Mouse (Mus musculus) kidney, adult 2 months (tissue): ENCODE results near the gene Hoxc6. TPM values are rescaled to one million over a fixed set of nuclear protein-coding genes. Genes with fewer than 3 reads are reported as not detected.

Source experiments
- DNase-seq: peaks from one replicate; pipeline ENCODE4 v3.0.0; 2021
- H3K27ac ChIP-seq: fragments of 200-500 bp; 2 replicates; pipeline ENCODE4 v1.5.1; 2012; ENCODE audit warnings: low read depth, low read length, control low read depth, inconsistent platforms; ENCODE audit not compliant: insufficient read depth
- H3K27me3 ChIP-seq: fragments of 200-500 bp; replicated peaks from 2 replicates; pipeline ENCODE4 v1.6.1; 2012; ENCODE audit warnings: mild to moderate bottlenecking, moderate library complexity, low read length, inconsistent platforms; ENCODE audit not compliant: control insufficient read depth, insufficient read depth
- H3K36me3 ChIP-seq: fragments of 200-500 bp; 2 replicates; pipeline ENCODE4 v1.6.1; 2012; ENCODE audit warnings: mild to moderate bottlenecking, moderate library complexity, low read length, inconsistent platforms; ENCODE audit not compliant: control insufficient read depth, insufficient read depth
- H3K4me1 ChIP-seq: fragments of 200-500 bp; 2 replicates; pipeline ENCODE4 v1.6.1; 2011; ENCODE audit warnings: low read length; ENCODE audit not compliant: control insufficient read depth, insufficient read depth
- H3K4me3 ChIP-seq: fragments of 200-500 bp; 2 replicates; pipeline ENCODE4 v1.5.1; 2011; ENCODE audit warnings: mild to moderate bottlenecking, low read depth, low read length, control low read depth; ENCODE audit not compliant: insufficient read depth
- CTCF ChIP-seq: fragments of 200-500 bp; conservative IDR thresholded peaks from 2 replicates; pipeline ENCODE4 v1.5.1; 2011; ENCODE audit warnings: low read depth, mild to moderate bottlenecking, control low read depth, low read length, moderate library complexity, mixed read lengths; ENCODE audit not compliant: insufficient read depth, insufficient read length
- POLR2A ChIP-seq: fragments of 200-500 bp; IDR thresholded peaks from one replicate; pipeline ENCODE4 v1.6.1; 2011; ENCODE audit warnings: low read depth, low read length, control low read depth
- WGBS: fragments of 180-500 bp; shearing (Covaris S2); methylation state at CpG from one replicate; pipeline ENCODE4 v1.1.7; 2018; 5-methylcytosine and 5-hydroxymethylcytosine counted together
- polyA plus RNA-seq: library from polyadenylated mRNA; depleted of rRNA; stranded (reverse); fragments of >200 nt; gene quantifications from 2 replicates; pipeline ENCODE4 v1.2.3, GENCODE M21; 2012

Hoxc6 gene
- polyA plus RNA-seq, 1 experiment: 25.4 TPM

- 0 out of 2 replicates have a peak, but pooled peaks cover 1% of the 10 kb centered on the region for H3K4me1 ChIP-seq
- DNase-seq: no peak
- H3K36me3 ChIP-seq: no peaks in the 10 kb centered on the region
- 50% methylated on average over 31 of the region's 31 CpGs for WGBS
- no peak overlapping the region for H3K27ac ChIP-seq
- H3K27me3 ChIP-seq: 0 out of 2 replicates have a peak, but pooled peaks cover 2% of the 10 kb centered on the region
- H3K4me3 ChIP-seq: no peak overlapping the region
- no peak for TF ChIP-seq CTCF
- no peak for TF ChIP-seq POLR2A
Measured at GRCm38 (mm10) chr15:103010112-103010846, 12.2 kb downstream of the Hoxc6 start.

GRCm38 (mm10) chr15:103010847-103011555 lies 12.9 kb downstream of the Hoxc6 start:
- no peak for TF ChIP-seq POLR2A
- TF ChIP-seq CTCF: no peak
- H3K27me3 ChIP-seq: 0 out of 2 replicates have a peak, but pooled peaks cover 2% of the 10 kb centered on the region
- no peak overlapping the region for H3K4me3 ChIP-seq
- H3K4me1 ChIP-seq: no peaks in the 10 kb centered on the region
- H3K27ac ChIP-seq: no peak overlapping the region
- H3K36me3 ChIP-seq: no peaks in the 10 kb centered on the region
- 52% methylated on average over 28 of the region's 28 CpGs for WGBS
- DNase-seq: no peak

GRCm38 (mm10) chr15:103011928-103012486 lies 13.9 kb downstream of the Hoxc6 start:
- WGBS: 54% methylated on average over 26 of the region's 26 CpGs
- H3K27ac ChIP-seq: no peak overlapping the region
- H3K36me3 ChIP-seq: no peaks in the 10 kb centered on the region
- TF ChIP-seq POLR2A (no peak), CTCF (no peak)
- 0 out of 2 replicates have a peak, but pooled peaks cover 2% of the 10 kb centered on the region for H3K27me3 ChIP-seq
- no peak for DNase-seq
- H3K4me1 ChIP-seq: no peaks in the 10 kb centered on the region
- no peak overlapping the region for H3K4me3 ChIP-seq

- DNase-seq: peak; percentile 67
- no peak for TF ChIP-seq POLR2A
- TF ChIP-seq CTCF: peak; percentile 85
- no peaks in the 10 kb centered on the region for H3K36me3 ChIP-seq
- 7% methylated on average over 17 of the region's 17 CpGs for WGBS
- peak overlapping the region; percentile 36 for H3K4me3 ChIP-seq
- H3K27me3 ChIP-seq: 0 out of 2 replicates have a peak, but pooled peaks cover 2% of the 10 kb centered on the region
- H3K27ac ChIP-seq: no peak overlapping the region
- H3K4me1 ChIP-seq: no peaks in the 10 kb centered on the region
Measured at GRCm38 (mm10) chr15:103013238-103013984, 15.4 kb downstream of the Hoxc6 start.

- Histone ChIP-seq H3K4me3 (peak overlapping the region; percentile 63), H3K36me3 (no peaks in the 10 kb centered on the region), H3K4me1 (no peaks in the 10 kb centered on the region), H3K27me3 (0 out of 2 replicates have a peak, but pooled peaks cover 2% of the 10 kb centered on the region), H3K27ac (0 out of 2 replicates have a peak overlapping the region, but pooled peaks have one; percentile 9)
- DNase-seq: peak; percentile 60
- WGBS: 2% methylated on average over 57 of the region's 57 CpGs
- no peak for TF ChIP-seq POLR2A
- no peak for TF ChIP-seq CTCF
Measured at GRCm38 (mm10) chr15:103014166-103015008, 16.3 kb downstream of the Hoxc6 start.

- Histone ChIP-seq H3K4me1 (no peaks in the 10 kb centered on the region), H3K27ac (no peak overlapping the region), H3K4me3 (peak overlapping the region; percentile 33; the same call in 1 of the 2 replicates), H3K27me3 (0 out of 2 replicates have a peak, but pooled peaks cover 2% of the 10 kb centered on the region), H3K36me3 (no peaks in the 10 kb centered on the region)
- TF ChIP-seq POLR2A (no peak), CTCF (no peak)
- 32% methylated on average over 27 of the region's 28 CpGs for WGBS
- no peak for DNase-seq
Measured at GRCm38 (mm10) chr15:103015009-103015399, 16.9 kb downstream of the Hoxc6 start.
